Mouse (Mus musculus) limb, embryonic 10.5 days (tissue): ENCODE measurements at regions not wholly inside any gene's neighbourhood (a gene's known extent, or its start where the extent isn't known, plus 50 kb on each side); places are given as distances from the start of the nearest gene placed in this dataset.
"Not testable (repeated sequence)": the region's sequence is repeated elsewhere in the genome, so short reads cannot be mapped to it uniquely, and the experiment has no call there.

Source experiments
- DNase-seq: peaks from one replicate; pipeline ENCODE4 v3.0.0-alpha.2; 2017; ENCODE audit warnings: low spot score
- H3K27ac ChIP-seq: fragments of 300-500 bp; sonication (generic); 2 replicates; pipeline ENCODE4 v1.5.1; 2016; ENCODE audit warnings: mild to moderate bottlenecking
- H3K27me3 ChIP-seq: fragments of 300-500 bp; sonication (generic); 2 replicates; pipeline ENCODE4 v1.6.1; 2016; ENCODE audit warnings: low read depth, mild to moderate bottlenecking; ENCODE audit not compliant: poor library complexity, severe bottlenecking
- H3K36me3 ChIP-seq: fragments of 300-500 bp; sonication (generic); 2 replicates; pipeline ENCODE4 v1.6.1; 2016; ENCODE audit warnings: mild to moderate bottlenecking, moderate library complexity
- H3K4me1 ChIP-seq: fragments of 300-500 bp; sonication (generic); 2 replicates; pipeline ENCODE4 v1.6.1; 2016
- H3K4me3 ChIP-seq: fragments of 300-500 bp; sonication (generic); 2 replicates; pipeline ENCODE4 v1.5.1; 2016; ENCODE audit warnings: mild to moderate bottlenecking, moderate library complexity
- H3K9me3 ChIP-seq: fragments of 300-500 bp; sonication (generic); replicated peaks from 2 replicates; pipeline ENCODE4 v1.6.1; 2016; ENCODE audit warnings: mild to moderate bottlenecking
- WGBS: fragments of 180-500 bp; shearing (Covaris S2); methylation state at CpG from one replicate; pipeline ENCODE4 v1.1.7; 2016; 5-methylcytosine and 5-hydroxymethylcytosine counted together

DNA sequence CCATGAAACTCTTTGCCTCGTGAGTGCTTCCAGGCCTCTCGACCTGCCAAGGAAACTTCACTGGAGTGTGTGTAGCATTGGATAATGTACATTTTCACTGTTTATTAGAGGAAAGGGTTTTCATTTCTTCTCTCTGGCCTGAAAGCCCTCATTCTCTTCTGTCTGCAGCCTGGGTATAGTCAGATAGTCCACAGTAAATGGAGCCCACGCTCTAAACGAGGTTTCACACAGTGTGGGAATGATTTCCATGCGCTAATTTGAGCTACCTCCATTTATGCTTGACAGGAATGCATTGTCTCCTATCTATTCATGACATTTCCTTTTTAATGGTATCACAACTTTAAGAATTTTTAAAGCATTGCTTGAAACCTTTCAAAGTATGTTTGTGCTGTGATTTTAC lies 180.8 kb upstream of the Pfkp start:
- no peak overlapping the region for H3K27ac ChIP-seq
- no peaks in the 10 kb centered on the region for H3K9me3 ChIP-seq
- DNase-seq, result no peak
- no peak overlapping the region for H3K4me3 ChIP-seq
- H3K4me1 ChIP-seq, result no peaks in the 10 kb centered on the region
- no peaks in the 10 kb centered on the region for H3K27me3 ChIP-seq
- no peaks in the 10 kb centered on the region for H3K36me3 ChIP-seq
- WGBS, result 86% methylated on average over 5 of the region's 5 CpGs

DNA sequence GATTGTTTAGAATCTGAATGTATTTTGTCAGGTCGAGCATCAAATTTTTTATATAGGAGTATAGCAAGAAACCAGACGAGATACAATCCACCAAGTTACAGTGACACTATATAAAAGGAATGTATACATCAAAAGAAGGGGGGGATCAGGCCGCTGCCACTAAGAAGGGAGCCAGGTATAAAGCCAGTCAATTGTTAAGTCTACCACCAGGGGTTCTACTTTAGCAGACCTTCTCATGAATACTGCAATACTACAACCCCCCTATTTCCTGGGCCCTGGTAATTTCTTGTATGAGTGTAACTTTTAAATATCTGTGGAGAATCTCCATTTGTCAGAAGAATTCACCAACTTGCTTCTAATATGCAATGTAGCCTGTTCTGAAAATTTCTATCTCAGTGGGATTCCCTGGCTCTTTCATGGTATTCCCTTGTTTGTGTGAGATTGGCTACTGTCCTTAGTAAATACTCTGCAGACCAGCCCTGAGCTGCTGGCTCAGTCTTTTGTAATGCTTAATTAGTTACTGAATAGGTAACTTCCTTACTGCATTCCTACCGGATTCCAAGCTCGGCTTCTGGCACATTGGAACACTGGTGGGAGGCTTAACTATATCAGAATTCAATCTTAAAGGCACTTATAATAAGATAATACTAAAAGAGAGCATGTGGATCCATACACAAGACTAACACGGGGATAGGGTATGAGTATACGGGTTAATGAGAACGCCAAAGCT lies 180.2 kb upstream of the Pfkp start:
- DNase-seq, H3K4me1 ChIP-seq, H3K4me3 ChIP-seq, H3K9me3 ChIP-seq, H3K27me3 ChIP-seq, H3K27ac ChIP-seq, H3K36me3 ChIP-seq: not testable (repeated sequence)
- WGBS, result 87% methylated on average over 8 of the region's 8 CpGs

DNA sequence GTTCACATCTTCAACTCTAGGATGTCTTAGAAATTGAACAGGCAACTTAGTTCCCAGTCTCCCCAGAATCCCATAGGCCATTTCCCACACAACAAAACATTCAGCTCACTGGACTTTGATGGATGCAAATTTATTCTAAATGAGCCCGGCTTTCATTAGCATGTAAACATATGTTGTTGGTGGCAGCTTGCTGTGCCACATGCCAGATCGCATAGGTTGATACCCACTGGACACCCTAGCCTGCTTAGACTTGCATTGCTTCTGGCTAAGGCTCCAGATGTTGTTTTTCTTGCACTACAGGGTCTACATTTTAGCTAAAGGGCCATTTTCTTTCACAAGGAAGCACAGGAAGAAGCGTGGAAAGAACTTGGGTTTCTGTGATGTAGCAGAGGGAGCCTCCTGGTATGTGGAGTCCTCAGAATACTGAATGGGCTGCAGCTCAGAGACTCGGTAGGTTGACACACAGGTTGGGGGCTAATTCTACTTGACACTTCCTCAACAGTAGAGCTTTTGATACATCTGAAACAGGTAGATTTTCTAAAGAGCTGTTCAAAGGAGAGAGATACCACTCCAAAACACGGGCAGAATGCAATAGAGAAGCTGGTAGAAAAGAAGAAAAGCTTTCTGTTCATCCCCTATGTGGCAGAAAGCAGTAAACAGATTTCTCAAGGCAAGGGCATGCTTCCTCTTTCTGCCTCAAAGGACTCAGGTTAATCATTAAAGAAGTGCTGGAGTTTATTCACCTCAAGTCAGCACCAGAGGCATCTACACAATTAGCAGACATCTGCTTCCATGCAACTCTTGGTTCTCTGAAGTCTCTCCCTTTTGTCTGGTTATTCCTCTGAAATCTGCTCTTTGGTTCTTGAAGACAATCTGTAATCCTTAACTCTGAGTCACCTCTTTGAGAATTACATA lies 153.9 kb upstream of the Pfkp start:
- H3K4me1 ChIP-seq, result no peaks in the 10 kb centered on the region
- no peak for DNase-seq
- H3K4me3 ChIP-seq, result no peak overlapping the region
- no peak overlapping the region for H3K27ac ChIP-seq
- 86% methylated on average over 5 of the region's 5 CpGs for WGBS
- H3K9me3 ChIP-seq, result no peaks in the 10 kb centered on the region
- no peaks in the 10 kb centered on the region for H3K36me3 ChIP-seq
- no peaks in the 10 kb centered on the region for H3K27me3 ChIP-seq

DNA sequence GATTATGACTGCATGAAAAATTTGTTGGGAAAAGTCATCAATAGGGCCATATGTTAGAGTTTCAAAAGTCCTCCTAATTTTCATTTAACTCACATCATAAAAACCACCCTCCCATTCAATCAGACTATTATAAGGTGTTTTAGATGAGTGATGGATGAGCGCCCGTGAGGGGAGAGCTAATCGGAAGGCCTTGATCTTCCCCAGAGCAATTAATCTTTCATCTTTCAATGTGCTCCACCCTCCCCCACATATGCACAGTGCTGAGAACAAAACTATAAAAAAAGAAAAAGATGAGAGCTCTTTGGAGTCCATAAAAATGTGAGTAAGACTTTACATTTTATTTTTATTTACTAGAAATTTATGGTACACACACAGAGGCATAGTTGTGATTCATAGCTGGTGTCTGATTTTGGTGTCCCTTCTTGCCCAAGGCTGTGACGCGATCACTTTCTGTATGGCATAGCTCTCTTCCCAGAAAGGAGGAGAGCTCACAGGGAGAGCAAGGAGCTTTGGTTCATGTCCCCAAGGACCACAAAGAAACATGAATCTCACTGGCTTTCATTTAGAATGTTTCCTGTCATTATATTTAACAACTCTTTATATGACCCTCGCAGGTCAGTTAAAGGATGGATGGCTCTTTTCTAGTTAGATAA lies 119.5 kb upstream of the Pfkp start:
- Histone ChIP-seq H3K27me3 (no peaks in the 10 kb centered on the region), H3K4me3 (no peak overlapping the region), H3K9me3 (no peaks in the 10 kb centered on the region), H3K36me3 (no peaks in the 10 kb centered on the region), H3K4me1 (no peaks in the 10 kb centered on the region), H3K27ac (no peak overlapping the region)
- DNase-seq, result no peak
- 75% methylated on average over 6 of the region's 6 CpGs for WGBS

DNA sequence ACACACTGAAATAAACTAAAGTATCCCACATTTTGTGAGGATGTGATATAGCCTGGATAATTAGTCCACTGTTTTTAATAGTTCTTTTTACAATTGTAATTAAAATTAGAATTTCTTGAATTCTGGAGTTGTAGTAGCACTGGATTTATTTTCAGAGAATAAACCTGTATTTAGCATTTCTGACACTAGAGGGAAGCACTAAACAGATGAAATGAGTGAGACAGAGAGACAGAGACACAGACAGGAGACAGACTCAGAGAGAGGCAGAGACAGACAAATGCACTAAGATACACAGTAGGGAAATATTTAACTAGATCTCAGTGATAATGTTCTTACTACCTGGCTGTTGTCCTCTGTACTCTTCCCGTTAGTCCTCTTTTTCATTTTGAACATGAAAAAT lies 108.6 kb upstream of the Pfkp start:
- Histone ChIP-seq H3K36me3 (no peaks in the 10 kb centered on the region), H3K4me3 (no peak overlapping the region), H3K27ac (no peak overlapping the region), H3K4me1 (no peaks in the 10 kb centered on the region), H3K27me3 (no peaks in the 10 kb centered on the region), H3K9me3 (no peaks in the 10 kb centered on the region)
- no peak for DNase-seq
- 79% methylated on average over 1 of the region's 1 CpGs for WGBS

DNA sequence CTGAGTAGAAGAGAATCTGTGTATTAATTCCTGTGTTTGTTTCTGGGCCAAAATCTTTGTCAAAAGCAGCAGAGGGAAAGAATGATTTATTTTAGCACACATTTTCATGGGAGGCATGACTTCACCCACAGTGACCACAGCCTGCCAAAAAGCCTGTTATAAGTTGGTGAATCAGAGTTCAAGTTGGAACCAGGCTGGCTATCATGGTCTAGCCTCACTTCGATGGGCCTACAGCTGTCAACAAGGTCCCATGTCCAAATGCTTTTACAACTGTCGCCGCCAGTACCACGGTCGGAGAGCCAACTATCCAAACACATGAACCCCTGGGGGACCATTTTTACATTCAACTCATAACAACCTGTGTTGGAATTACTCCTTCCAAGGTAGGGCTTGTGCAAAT lies 103.0 kb upstream of the Pfkp start:
- no peaks in the 10 kb centered on the region for H3K27me3 ChIP-seq
- no peak overlapping the region for H3K27ac ChIP-seq
- DNase-seq, result no peak
- no peaks in the 10 kb centered on the region for H3K36me3 ChIP-seq
- WGBS, result 89% methylated on average over 5 of the region's 5 CpGs
- no peaks in the 10 kb centered on the region for H3K9me3 ChIP-seq
- H3K4me3 ChIP-seq, result no peak overlapping the region
- no peaks in the 10 kb centered on the region for H3K4me1 ChIP-seq

DNA sequence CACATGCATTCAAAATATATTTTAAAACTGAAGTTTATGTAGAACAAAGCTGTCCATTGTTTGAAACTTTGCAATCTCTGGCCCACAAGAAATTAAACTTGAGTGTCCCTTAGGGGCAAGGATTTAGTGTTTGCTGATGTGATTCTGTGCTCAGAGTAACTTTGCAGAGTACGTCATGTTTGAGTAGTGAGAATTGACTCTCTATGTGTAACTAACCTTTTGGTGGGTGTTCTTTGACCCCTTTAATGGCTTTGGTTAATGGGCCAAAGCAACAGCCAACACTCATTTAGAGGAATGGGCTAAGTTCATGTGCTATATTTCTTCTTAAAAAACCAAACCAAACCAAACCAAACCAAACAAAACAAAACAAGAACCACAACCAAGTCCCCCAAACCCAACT lies 102.6 kb upstream of the Pfkp start:
- DNase-seq, result no peak
- Histone ChIP-seq H3K27me3 (no peaks in the 10 kb centered on the region), H3K9me3 (no peaks in the 10 kb centered on the region), H3K4me3 (no peak overlapping the region), H3K4me1 (no peaks in the 10 kb centered on the region), H3K36me3 (no peaks in the 10 kb centered on the region), H3K27ac (no peak overlapping the region)
- 74% methylated on average over 1 of the region's 1 CpGs for whole genome bisulfite sequencing

DNA sequence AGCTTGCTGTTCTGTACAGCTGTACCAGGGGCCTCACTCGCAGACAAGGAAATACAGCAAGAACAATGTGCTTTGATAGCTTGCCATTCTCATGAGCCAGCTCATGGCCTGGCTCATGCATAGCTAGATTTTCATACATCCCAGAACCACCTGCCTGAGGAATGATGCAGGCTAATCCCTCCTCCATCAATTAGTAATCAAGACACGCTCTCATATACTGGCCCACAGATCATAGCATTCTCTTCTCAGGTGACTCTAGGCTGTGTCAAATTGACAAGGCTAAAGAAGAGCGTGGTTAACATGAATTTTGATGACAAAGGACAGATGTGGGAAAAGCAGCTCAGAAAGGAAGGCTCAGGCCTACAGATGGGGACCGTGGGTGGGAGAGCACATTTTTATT lies 93.3 kb upstream of the Pfkp start:
- DNase-seq, result no peak
- 88% methylated on average over 4 of the region's 4 CpGs for WGBS
- Histone ChIP-seq H3K4me1 (no peaks in the 10 kb centered on the region), H3K9me3 (no peaks in the 10 kb centered on the region; the same call in 1 of the 2 replicates), H3K27me3 (no peaks in the 10 kb centered on the region), H3K4me3 (no peak overlapping the region), H3K27ac (no peak overlapping the region), H3K36me3 (no peaks in the 10 kb centered on the region)

DNA sequence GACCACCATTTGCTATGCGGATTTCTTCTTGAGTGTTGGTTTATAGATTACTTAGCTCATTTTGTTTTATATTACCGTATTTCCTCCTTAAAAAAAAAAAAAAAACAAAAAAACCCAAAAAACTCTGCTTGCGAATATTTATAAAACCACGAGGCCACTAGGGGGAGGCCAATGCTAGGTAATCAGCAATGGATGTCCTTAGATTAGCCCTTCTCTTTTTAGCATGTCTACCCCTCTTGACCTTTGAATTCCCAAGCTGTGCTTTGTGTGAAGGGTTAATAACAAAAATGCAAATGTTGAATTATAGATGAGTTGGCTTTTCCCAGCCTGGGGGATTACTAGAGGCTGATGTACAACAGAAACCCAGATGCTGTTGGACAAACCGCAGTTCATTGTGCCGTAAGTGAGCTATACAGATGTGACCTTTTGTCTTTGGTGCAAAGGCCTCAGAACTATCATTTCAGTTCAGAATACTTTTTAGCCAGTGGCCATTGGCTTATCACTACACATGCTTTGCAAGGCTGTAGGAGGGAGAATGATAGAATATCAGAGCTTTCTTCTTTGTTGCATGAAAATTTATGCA lies 88.5 kb upstream of the Pfkp start:
- no peak for DNase-seq
- Histone ChIP-seq H3K27me3 (no peaks in the 10 kb centered on the region), H3K27ac (no peak overlapping the region), H3K4me3 (no peak overlapping the region), H3K9me3 (no peaks in the 10 kb centered on the region; the same call in 1 of the 2 replicates), H3K36me3 (no peaks in the 10 kb centered on the region), H3K4me1 (no peaks in the 10 kb centered on the region)
- WGBS, result 80% methylated on average over 6 of the region's 6 CpGs
